Mouse (Mus musculus): ENCODE measurements around the gene Kif1bp.

- TF ChIP-seq CTCF (IDR thresholded peaks at IDR 0.05; ENCODE audit: extremely low read depth, insufficient read depth, insufficient read length, insufficient replicate concordance), result no peak
- TF ChIP-seq POLR2A (IDR thresholded peaks at IDR 0.05; ENCODE audit: low read depth, low read length), result peak; percentile 76
Observed at GRCm38 (mm10) chr10:62578338-62579100, at the start of gene Kif1bp.

Measured in spleen, adult 2 months (tissue).